Mouse (Mus musculus): ENCODE measurements at regions not wholly inside any gene's neighbourhood (a gene's known extent, or its start where the extent isn't known, plus 50 kb on each side); places are given as distances from the start of the nearest gene placed in this dataset.

DNA sequence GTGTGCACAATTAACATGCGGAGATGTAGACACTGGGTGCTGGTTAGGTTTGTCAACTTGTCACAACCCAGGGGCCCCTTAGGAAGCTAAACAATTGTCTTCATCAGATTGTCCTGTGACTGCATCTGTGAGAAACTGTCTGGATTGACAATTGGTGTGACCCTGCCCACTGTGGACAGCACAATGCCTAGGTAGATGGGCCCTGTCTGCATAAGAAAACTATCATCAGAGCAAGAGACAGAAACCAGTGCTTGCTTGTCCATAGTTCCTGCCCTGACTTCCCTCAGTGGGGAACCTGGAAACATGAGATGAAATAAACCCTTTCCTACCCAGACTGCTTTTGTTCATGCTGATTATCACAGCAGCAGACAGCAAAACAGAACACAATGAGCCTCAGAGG is 63.5 kb upstream of the Tyw5 start:
- no peak overlapping the region for H3K27ac ChIP-seq (ENCODE audit: control insufficient read depth, insufficient read depth, low read depth, low read length)
- TF ChIP-seq CTCF (IDR thresholded peaks at IDR 0.05; ENCODE audit: control insufficient read depth, insufficient read depth, insufficient replicate concordance, low read depth, low read length) (no peak), POLR2A (IDR thresholded peaks at IDR 0.05; ENCODE audit: control insufficient read depth, low read depth, low read length) (no peak)
- H3K36me3 ChIP-seq (ENCODE audit: control insufficient read depth, insufficient read depth, low read length): no peaks in the 10 kb centered on the region
- H3K4me1 ChIP-seq (ENCODE audit: control insufficient read depth, insufficient read depth, low read length): no peaks in the 10 kb centered on the region
- no peaks in the 10 kb centered on the region for H3K27me3 ChIP-seq (ENCODE audit: control insufficient read depth, insufficient read depth, low read length)
- no peak overlapping the region for H3K4me3 ChIP-seq (ENCODE audit: control insufficient read depth, low read depth, low read length)

DNA sequence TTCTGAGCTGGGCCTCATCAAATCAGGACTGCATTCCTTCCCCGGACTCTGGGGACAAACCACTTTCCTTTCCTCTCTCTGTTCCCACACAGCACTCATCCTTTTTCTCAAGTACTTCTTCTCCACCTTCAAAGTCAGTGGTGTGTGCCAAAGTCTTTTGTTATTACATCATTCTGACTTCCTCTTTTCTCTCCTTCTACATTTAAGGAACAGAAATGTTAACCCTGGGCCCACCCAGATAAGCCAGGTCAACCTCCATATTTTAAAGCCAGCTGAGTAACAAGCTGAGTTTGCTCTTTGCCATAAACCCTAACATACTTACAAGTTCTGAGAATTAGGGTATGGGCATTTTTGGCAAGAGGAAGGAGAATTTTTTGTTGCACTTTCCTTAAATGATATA is 65.3 kb upstream of the Tyw5 start:
- Histone ChIP-seq H3K36me3 (ENCODE audit: control insufficient read depth, insufficient read depth, low read length) (no peaks in the 10 kb centered on the region), H3K27me3 (ENCODE audit: control insufficient read depth, insufficient read depth, low read length) (no peaks in the 10 kb centered on the region), H3K4me1 (ENCODE audit: control insufficient read depth, insufficient read depth, low read length) (no peaks in the 10 kb centered on the region), H3K4me3 (ENCODE audit: control insufficient read depth, low read depth, low read length) (no peak overlapping the region), H3K27ac (ENCODE audit: control insufficient read depth, insufficient read depth, low read depth, low read length) (no peak overlapping the region)
- no peak for TF ChIP-seq CTCF (IDR thresholded peaks at IDR 0.05; ENCODE audit: control insufficient read depth, insufficient read depth, insufficient replicate concordance, low read depth, low read length)
- no peak for TF ChIP-seq POLR2A (IDR thresholded peaks at IDR 0.05; ENCODE audit: control insufficient read depth, low read depth, low read length)

DNA sequence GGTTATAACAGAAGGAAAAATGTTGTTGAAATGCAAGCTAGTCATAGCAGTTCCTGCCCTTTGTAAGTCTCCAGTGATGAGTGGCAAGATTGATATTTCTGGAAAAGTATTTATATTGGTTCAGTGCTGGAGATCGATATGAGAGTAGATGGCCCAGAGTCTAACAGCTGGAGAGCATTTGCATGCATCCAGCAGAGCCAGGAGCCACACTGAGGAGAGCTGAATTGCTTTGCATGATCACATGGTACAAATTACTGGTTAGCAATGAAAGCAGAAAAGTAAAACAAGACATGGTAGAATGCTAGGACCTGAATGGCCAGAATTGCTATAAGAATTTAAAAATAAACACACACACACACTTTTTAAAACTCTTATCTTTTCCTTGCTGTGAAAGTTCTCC is 70.8 kb upstream of the Tyw5 start:
- Histone ChIP-seq H3K4me1 (ENCODE audit: control insufficient read depth, insufficient read depth, low read length) (no peaks in the 10 kb centered on the region), H3K27me3 (ENCODE audit: control insufficient read depth, insufficient read depth, low read length) (no peaks in the 10 kb centered on the region), H3K27ac (ENCODE audit: control insufficient read depth, insufficient read depth, low read depth, low read length) (no peak overlapping the region), H3K36me3 (ENCODE audit: control insufficient read depth, insufficient read depth, low read length) (no peaks in the 10 kb centered on the region), H3K4me3 (ENCODE audit: control insufficient read depth, low read depth, low read length) (no peak overlapping the region)
- no peak for TF ChIP-seq POLR2A (IDR thresholded peaks at IDR 0.05; ENCODE audit: control insufficient read depth, low read depth, low read length)
- no peak for TF ChIP-seq CTCF (IDR thresholded peaks at IDR 0.05; ENCODE audit: control insufficient read depth, insufficient read depth, insufficient replicate concordance, low read depth, low read length)

DNA sequence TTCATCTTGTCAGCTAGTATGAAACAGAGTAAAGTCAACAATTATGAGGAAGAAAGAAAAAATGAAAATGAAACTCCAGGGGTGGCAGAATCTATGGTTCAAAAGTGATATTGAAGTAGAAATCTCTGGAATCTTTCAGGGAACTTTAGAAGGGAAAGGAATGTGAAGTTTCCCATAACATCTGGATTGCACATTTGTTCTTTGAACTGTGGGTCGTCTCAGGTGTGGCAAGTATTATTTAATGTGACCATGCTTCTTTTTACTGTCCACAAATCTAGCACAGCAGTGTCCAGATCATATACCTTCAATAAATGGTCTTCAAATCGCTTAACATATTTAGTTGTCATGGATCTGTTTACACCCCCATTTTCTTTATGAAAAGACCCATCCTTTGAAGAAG is 71.2 kb upstream of the Tyw5 start:
- no peaks in the 10 kb centered on the region for H3K4me1 ChIP-seq (ENCODE audit: control insufficient read depth, insufficient read depth, low read length)
- H3K27ac ChIP-seq (ENCODE audit: control insufficient read depth, insufficient read depth, low read depth, low read length): no peak overlapping the region
- TF ChIP-seq POLR2A (IDR thresholded peaks at IDR 0.05; ENCODE audit: control insufficient read depth, low read depth, low read length): no peak
- TF ChIP-seq CTCF (IDR thresholded peaks at IDR 0.05; ENCODE audit: control insufficient read depth, insufficient read depth, insufficient replicate concordance, low read depth, low read length): no peak
- no peaks in the 10 kb centered on the region for H3K36me3 ChIP-seq (ENCODE audit: control insufficient read depth, insufficient read depth, low read length)
- H3K27me3 ChIP-seq (ENCODE audit: control insufficient read depth, insufficient read depth, low read length): no peaks in the 10 kb centered on the region
- H3K4me3 ChIP-seq (ENCODE audit: control insufficient read depth, low read depth, low read length): no peak overlapping the region

DNA sequence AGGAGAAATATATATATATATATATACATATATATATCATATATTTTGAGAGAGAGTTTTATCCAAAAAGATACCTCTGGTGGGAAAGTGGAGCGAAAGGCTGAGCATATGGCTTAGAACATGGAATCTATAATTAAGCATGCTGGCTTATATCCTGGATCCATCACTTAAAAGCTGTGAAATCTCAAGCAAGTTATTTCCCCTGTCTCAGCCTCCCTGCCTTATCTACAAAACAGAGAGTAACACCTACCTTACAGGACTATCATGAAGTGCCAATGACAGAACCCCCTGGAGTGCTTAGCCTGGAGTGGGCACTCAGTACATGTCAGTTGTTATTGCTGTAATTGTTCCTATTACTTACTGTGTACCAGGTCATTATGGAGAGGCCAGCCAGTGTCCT is 71.9 kb upstream of the Tyw5 start:
- no peak for TF ChIP-seq POLR2A (IDR thresholded peaks at IDR 0.05; ENCODE audit: control insufficient read depth, low read depth, low read length)
- no peak for TF ChIP-seq CTCF (IDR thresholded peaks at IDR 0.05; ENCODE audit: control insufficient read depth, insufficient read depth, insufficient replicate concordance, low read depth, low read length)
- H3K4me1 ChIP-seq (ENCODE audit: control insufficient read depth, insufficient read depth, low read length): no peaks in the 10 kb centered on the region
- H3K4me3 ChIP-seq (ENCODE audit: control insufficient read depth, low read depth, low read length): no peak overlapping the region
- no peaks in the 10 kb centered on the region for H3K36me3 ChIP-seq (ENCODE audit: control insufficient read depth, insufficient read depth, low read length)
- no peaks in the 10 kb centered on the region for H3K27me3 ChIP-seq (ENCODE audit: control insufficient read depth, insufficient read depth, low read length)
- H3K27ac ChIP-seq (ENCODE audit: control insufficient read depth, insufficient read depth, low read depth, low read length): no peak overlapping the region

DNA sequence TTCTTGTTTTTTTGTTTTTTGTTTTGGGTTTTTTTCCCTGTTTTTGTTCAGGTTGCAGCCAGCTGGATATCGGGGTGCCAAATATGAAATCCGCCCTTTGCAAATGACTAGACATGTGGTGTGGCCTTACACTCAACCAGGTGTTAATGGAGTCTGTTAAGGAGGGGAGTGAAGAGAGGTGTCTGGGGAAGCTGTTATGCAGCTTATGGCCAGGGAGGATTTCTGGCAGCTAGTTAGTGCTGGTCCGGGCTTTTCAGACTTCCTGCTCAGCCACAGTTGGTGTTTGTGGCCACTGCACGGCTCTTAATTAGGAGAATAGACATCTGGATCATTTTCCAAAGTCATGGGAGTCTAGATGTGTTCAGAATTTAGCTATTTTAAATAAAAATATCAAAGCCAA is 72.7 kb upstream of the Tyw5 start:
- Histone ChIP-seq H3K36me3 (ENCODE audit: control insufficient read depth, insufficient read depth, low read length) (no peaks in the 10 kb centered on the region), H3K27ac (ENCODE audit: control insufficient read depth, insufficient read depth, low read depth, low read length) (no peak overlapping the region), H3K4me3 (ENCODE audit: control insufficient read depth, low read depth, low read length) (no peak overlapping the region), H3K4me1 (ENCODE audit: control insufficient read depth, insufficient read depth, low read length) (no peaks in the 10 kb centered on the region), H3K27me3 (ENCODE audit: control insufficient read depth, insufficient read depth, low read length) (no peaks in the 10 kb centered on the region)
- TF ChIP-seq POLR2A (IDR thresholded peaks at IDR 0.05; ENCODE audit: control insufficient read depth, low read depth, low read length): no peak
- no peak for TF ChIP-seq CTCF (IDR thresholded peaks at IDR 0.05; ENCODE audit: control insufficient read depth, insufficient read depth, insufficient replicate concordance, low read depth, low read length)

DNA sequence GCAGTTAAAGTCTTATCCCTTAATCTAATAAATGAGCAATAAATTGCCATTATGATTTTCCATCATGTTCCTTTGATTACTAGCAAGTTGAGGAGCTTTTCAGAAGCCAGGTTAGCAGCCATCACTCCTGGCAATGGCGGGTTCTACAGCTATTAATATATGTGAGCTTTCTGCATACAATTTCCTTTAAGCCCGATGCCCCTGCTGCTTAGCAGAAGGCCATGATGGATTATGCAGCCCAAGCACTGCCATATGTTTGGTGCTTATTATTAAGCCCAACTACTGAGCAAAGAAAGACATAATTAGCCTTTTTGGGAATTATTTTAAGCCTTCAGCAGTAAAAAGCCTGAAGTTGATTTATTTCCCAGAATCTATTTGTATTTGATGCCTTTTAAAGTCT is 82.3 kb upstream of the Tyw5 start:
- Histone ChIP-seq H3K27ac (ENCODE audit: control insufficient read depth, insufficient read depth, low read depth, low read length) (no peak overlapping the region), H3K27me3 (ENCODE audit: control insufficient read depth, insufficient read depth, low read length) (no peaks in the 10 kb centered on the region), H3K36me3 (ENCODE audit: control insufficient read depth, insufficient read depth, low read length) (no peaks in the 10 kb centered on the region), H3K4me1 (ENCODE audit: control insufficient read depth, insufficient read depth, low read length) (no peaks in the 10 kb centered on the region), H3K4me3 (ENCODE audit: control insufficient read depth, low read depth, low read length) (no peak overlapping the region)
- no peak for TF ChIP-seq POLR2A (IDR thresholded peaks at IDR 0.05; ENCODE audit: control insufficient read depth, low read depth, low read length)
- no peak for TF ChIP-seq CTCF (IDR thresholded peaks at IDR 0.05; ENCODE audit: control insufficient read depth, insufficient read depth, insufficient replicate concordance, low read depth, low read length)

DNA sequence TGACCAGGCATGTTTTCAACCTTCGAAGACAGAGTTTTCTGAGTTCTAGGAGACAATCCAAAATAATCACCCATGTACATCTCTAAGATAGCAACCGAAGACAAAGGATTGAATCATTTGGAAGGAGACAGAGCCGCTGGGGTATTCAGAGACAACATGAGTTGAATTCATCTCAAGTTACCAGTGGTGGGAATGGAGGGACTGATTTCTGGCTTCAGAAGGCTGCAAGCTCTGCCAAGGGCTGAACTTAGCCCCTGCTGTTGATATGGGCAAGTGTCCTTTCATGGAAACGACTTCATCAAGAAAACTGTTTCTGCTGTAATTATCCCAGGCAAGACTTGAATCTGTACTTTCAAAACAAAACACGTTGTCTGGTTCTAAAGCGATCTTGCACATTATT is 82.7 kb upstream of the Tyw5 start:
- no peak for TF ChIP-seq CTCF (IDR thresholded peaks at IDR 0.05; ENCODE audit: control insufficient read depth, insufficient read depth, insufficient replicate concordance, low read depth, low read length)
- Histone ChIP-seq H3K4me1 (ENCODE audit: control insufficient read depth, insufficient read depth, low read length) (no peaks in the 10 kb centered on the region), H3K27ac (ENCODE audit: control insufficient read depth, insufficient read depth, low read depth, low read length) (no peak overlapping the region), H3K36me3 (ENCODE audit: control insufficient read depth, insufficient read depth, low read length) (no peaks in the 10 kb centered on the region), H3K4me3 (ENCODE audit: control insufficient read depth, low read depth, low read length) (no peak overlapping the region), H3K27me3 (ENCODE audit: control insufficient read depth, insufficient read depth, low read length) (no peaks in the 10 kb centered on the region)

Measured in testis, adult 2 months (tissue).